Mouse (Mus musculus) heart, adult 2 months (tissue): ENCODE data around the gene Cdcp1.

Experiments used
- CTCF ChIP-seq: fragments of 200-600 bp; IDR thresholded peaks from 2 replicates; pipeline ENCODE4 v1.8.1; 2022; ENCODE audit warnings: antibody characterized with exemption, mild to moderate bottlenecking, moderate library complexity
- EP300 ChIP-seq: fragments of 200-500 bp; IDR thresholded peaks from 2 replicates; pipeline ENCODE4 v1.6.1; 2011; ENCODE audit warnings: low read depth, low read length, control low read depth; ENCODE audit not compliant: insufficient read depth

- TF ChIP-seq EP300 (no peak), CTCF (no peak)
These were observed 75.8 kb downstream of the Cdcp1 start for GRCm38 (mm10) chr9:123139887-123140614.
